Mouse (Mus musculus) Patski (cell line): Measurements from ENCODE around the gene Sugp2. TPM values are rescaled to one million over a fixed set of nuclear protein-coding genes. Genes with fewer than 3 reads are reported as not detected.

ENCODE experiments used
- ATAC-seq: fragments of 100-300 bp; one replicate; pipeline ENCODE4 v1.8.0; 2021
- CTCF ChIA-PET: fragments of 350-600 bp; sonication (Branson Sonifier 250); formaldehyde crosslinking; loops from one replicate; lab custom pipeline; 2022; ENCODE audit warnings: inconsistent platforms; lab: Charles Lee
- POLR2A ChIA-PET: fragments of 350-600 bp; sonication (Branson Sonifier 250); formaldehyde crosslinking; loops from one replicate; lab custom pipeline; 2022; ENCODE audit warnings: antibody characterized with exemption, inconsistent platforms; lab: Charles Lee
- DNase-seq: peaks from one replicate; pipeline ENCODE4 v3.0.0-alpha.2; 2011; ENCODE audit warnings: low read depth, low spot score
- H3K27me3 ChIP-seq: fragments of 371-371 bp; one replicate; pipeline ENCODE4 v1.5.1; 2021
- CTCF ChIP-seq: fragments of 100-300 bp; IDR thresholded peaks from one replicate; pipeline ENCODE4 v1.5.1; 2021
- in situ Hi-C: fragments of 300-500 bp; cut with MboI; formaldehyde crosslinking; loops from 3 replicates; pipeline ENCODE4 v1.11.1; 2018; ENCODE audit warnings: low pct_unique_long_range_greater_than_20kb, mixed read lengths
- polyA plus RNA-seq: library from polyadenylated mRNA; unstranded; gene quantifications from one replicate; pipeline ENCODE4 v1.2.3, GENCODE M21; 2021

The Sugp2 gene
- polyA plus RNA-seq, 1 experiment from 2014 or later, result 26.5 TPM

DNA sequence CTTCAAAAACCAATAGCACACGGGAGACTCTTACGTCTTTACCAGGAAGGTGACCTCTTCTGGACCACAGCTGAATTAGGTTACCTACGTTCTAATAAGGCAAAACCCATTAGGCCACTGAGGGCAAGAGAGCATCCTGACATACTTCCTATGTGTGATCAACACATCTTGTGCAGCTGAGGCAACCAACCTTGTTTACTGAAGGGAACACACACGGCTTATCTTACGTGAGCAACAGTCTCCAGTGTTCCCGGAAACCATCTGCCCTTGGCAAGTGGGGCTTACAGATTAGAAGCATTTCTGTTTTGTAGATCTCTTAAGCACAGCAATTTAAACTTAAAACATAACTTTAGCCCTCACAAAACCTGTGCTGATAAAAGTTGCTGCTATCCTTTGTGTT, 93.5 kb downstream of the Sugp2 start:
- no peaks in the 10 kb centered on the region for H3K27me3 ChIP-seq
- ChIA-PET POLR2A (interaction anchor here (0.6 kb wide), 1 partner anchor 44 kb away, joined by 3 read pairs; no protein-coding TSS in a partner anchor), CTCF (no interaction called here)
- in situ Hi-C loops, result no loop called here
- ATAC-seq (no peak), DNase-seq (no peak)
- TF ChIP-seq CTCF, result no peak

DNA sequence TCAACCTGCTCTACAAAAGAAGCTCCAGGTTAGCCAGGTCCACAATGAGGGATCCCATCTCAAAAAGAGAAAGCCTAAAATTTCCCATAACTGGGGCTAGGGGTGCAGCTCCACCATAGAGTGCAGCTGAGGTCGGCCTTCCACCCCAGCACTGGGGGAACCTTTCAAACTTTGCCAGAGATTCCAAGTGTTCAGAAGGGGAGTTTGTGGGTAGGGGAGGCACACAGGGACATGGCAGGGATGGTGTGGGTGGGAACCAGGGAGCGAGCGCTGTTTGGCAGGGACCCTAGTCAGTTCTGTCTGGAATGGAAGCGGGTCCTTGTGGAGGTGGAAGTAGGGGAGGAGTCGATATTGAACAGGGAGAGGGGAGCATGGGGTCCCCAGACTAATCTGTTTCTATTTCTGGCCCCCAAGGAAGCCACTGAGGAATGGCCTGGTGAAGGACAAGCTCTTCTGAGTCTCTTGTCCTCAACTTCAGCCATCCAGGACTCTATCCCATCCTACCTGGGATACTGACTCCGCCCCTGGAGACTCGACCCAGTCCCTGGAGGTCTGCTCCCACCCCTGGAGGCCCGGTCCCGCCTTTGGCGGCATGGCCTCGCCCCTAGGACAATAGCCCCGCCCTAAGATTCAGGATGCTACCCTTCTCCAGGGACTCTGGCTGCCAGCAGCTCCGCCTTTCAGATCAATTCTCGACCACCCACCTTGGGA, 95.3 kb downstream of the Sugp2 start, which contains the start of gene Gdf1:
TSS of gene Gdf1 (plus strand) at position 694 of the 711 bp plus-strand sequence.
- ATAC-seq (no peak), DNase-seq (no peak)
- H3K27me3 ChIP-seq, result no peaks in the 10 kb centered on the region
- ChIA-PET CTCF (no interaction called here), POLR2A (interaction anchor here (0.9 kb wide), 1 partner anchor 9 kb away, joined by 5 read pairs; no protein-coding TSS in a partner anchor)
- in situ Hi-C loops, result no loop called here
- no peak for TF ChIP-seq CTCF

Other genes with a start within 250 kb of the Sugp2 start
- 75.2 TPM for gene Gatad2a, start 237.8 kb upstream of the Sugp2 start, polyA plus RNA-seq
- gene Mau2, start 191.5 kb upstream of the Sugp2 start, polyA plus RNA-seq, result 53.4 TPM
- gene Sugp1, start 191.4 kb upstream of the Sugp2 start, polyA plus RNA-seq, result 37.0 TPM
- gene Tm6sf2, start 161.3 kb upstream of the Sugp2 start, polyA plus RNA-seq, result 1.3 TPM
- 7.3 TPM for gene Hapln4, start 150.8 kb upstream of the Sugp2 start, polyA plus RNA-seq
- gene Ncan, start 113.4 kb upstream of the Sugp2 start, polyA plus RNA-seq, result 0.01 TPM
- gene Nr2c2ap, start 102.9 kb upstream of the Sugp2 start, polyA plus RNA-seq, result 35.1 TPM
- gene Rfxank, start 95.1 kb upstream of the Sugp2 start, polyA plus RNA-seq, result 19.6 TPM
- 80.3 TPM for gene Borcs8, start 94.7 kb upstream of the Sugp2 start, polyA plus RNA-seq
- gene Mef2b, start 94.5 kb upstream of the Sugp2 start, polyA plus RNA-seq, result 0.54 TPM
- 64.9 TPM for gene Tmem161a, start 61.9 kb upstream of the Sugp2 start, polyA plus RNA-seq
- gene Slc25a42, start 21.9 kb upstream of the Sugp2 start, polyA plus RNA-seq, result 5.0 TPM
- 16.4 TPM for gene Armc6, start 240 bp downstream of the Sugp2 start, polyA plus RNA-seq
- 67.9 TPM for gene Homer3, start 48.6 kb downstream of the Sugp2 start, polyA plus RNA-seq
- gene Ddx49, start 68.3 kb downstream of the Sugp2 start, polyA plus RNA-seq, result 48.8 TPM
- gene Cope, start 68.3 kb downstream of the Sugp2 start, polyA plus RNA-seq, result 259 TPM
- 2.5 TPM for gene Cers1, start 81.5 kb downstream of the Sugp2 start, polyA plus RNA-seq
- gene Gdf1, start 95.6 kb downstream of the Sugp2 start, polyA plus RNA-seq, result 1.1 TPM
- 44.5 TPM for gene Upf1, start 119.1 kb downstream of the Sugp2 start, polyA plus RNA-seq
- gene Comp, start 139.3 kb downstream of the Sugp2 start, polyA plus RNA-seq, result 0.36 TPM
- gene Crtc1, start 205.4 kb downstream of the Sugp2 start, polyA plus RNA-seq, result 12.0 TPM
- gene Klhl26, start 242.7 kb downstream of the Sugp2 start, polyA plus RNA-seq, result 27.5 TPM